Mouse (Mus musculus) megakaryocyte, embryonic 14.5 days (primary cell): Measurements from ENCODE around the gene Clec1a. TPM values are rescaled to one million over a fixed set of nuclear protein-coding genes. Genes with fewer than 3 reads are reported as not detected.

Source experiments
- H3K27me3 ChIP-seq: replicated peaks from 2 replicates; pipeline ENCODE3; 2012; ENCODE audit warnings: inconsistent platforms
- H3K36me3 ChIP-seq: replicated peaks from 2 replicates; pipeline ENCODE3; 2012; ENCODE audit warnings: low read length, inconsistent platforms, mixed read lengths
- H3K4me1 ChIP-seq: 2 replicates; pipeline ENCODE4 v1.6.1; 2012; ENCODE audit warnings: inconsistent platforms
- H3K4me3 ChIP-seq: replicated peaks from 2 replicates; pipeline ENCODE3; 2012; ENCODE audit warnings: moderate library complexity, mild to moderate bottlenecking, inconsistent platforms
- H3K9me3 ChIP-seq: 2 replicates; pipeline ENCODE4 v1.6.1; 2012; ENCODE audit warnings: inconsistent platforms
- FLI1 ChIP-seq: IDR thresholded peaks from 2 replicates; pipeline ENCODE4 v1.6.1; 2012; ENCODE audit warnings: low read length, inconsistent platforms, mixed read lengths
- GATA1 ChIP-seq: IDR thresholded peaks from 3 replicates; pipeline ENCODE4 v1.6.1; 2012; ENCODE audit warnings: mixed read lengths, low read length, inconsistent platforms, borderline replicate concordance
- polyA plus RNA-seq: library from polyadenylated mRNA; stranded (reverse); fragments of >175 nt; gene quantifications from 2 replicates; pipeline ENCODE4 v1.2.3, GENCODE M21; 2012; ENCODE audit warnings: low replicate concordance; ENCODE audit not compliant: insufficient read depth

Clec1a gene
- polyA plus RNA-seq, 1 experiment, result not detected

- peaks cover 67% of the 10 kb centered on the region for H3K4me1 ChIP-seq
- H3K27me3 ChIP-seq, result no peaks in the 10 kb centered on the region
- TF ChIP-seq FLI1 (no peak), GATA1 (no peak)
- peak within 1 kb of the TSS; percentile 42 for H3K4me3 ChIP-seq
- H3K9me3 ChIP-seq, result no peaks in the 10 kb centered on the region
- H3K36me3 ChIP-seq, result peaks cover 82% of the 10 kb centered on the region
Observed at GRCm38 (mm10) chr6:129408562-129408961, 43.2 kb downstream of the Clec1a start, which contains the start of gene Clec9a. TSS of gene Clec9a (plus strand) at chr6:129408862.

DNA sequence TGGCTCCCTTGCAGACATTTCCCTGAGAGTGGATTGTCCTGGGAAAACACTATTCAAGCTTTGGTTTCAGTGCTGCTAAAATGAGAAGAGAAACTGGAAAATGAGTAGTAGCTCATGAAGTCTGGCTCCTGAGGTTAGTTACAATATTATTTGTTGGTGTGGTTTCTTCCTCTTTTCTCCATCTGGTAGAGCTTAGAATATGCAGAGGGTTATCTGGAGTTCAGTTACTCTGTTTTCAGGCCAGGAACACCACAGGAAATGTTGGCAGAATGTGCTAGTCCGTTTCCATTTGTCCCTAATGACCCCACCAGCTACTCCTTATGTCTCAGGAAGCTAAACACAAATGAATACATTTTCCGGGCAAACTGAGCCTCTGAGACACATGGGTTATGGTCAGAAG lies 44.5 kb downstream of the Clec1a start:
- TF ChIP-seq FLI1 (no peak), GATA1 (no peak)
- H3K4me1 ChIP-seq, result peaks cover 65% of the 10 kb centered on the region

DNA sequence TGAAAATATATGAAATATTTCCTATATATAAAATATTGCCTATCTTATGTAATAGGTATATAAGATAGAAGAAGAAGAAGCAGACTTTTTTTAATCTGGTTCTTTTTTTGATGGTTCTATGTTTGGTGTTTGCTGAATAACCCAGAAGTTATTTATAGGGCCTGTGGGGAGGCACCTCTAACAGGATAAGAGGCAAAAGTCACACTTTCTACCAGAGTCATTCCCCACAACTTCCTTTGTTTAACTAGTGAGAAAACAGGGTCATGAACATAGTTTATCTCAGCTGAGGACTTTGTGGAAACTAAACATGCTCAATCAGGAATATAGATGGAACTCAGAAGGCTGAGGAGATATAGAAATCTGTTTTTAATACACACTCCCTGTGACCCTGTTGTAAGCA lies 45.8 kb downstream of the Clec1a start:
- Histone ChIP-seq H3K4me3 (no peak overlapping the region), H3K27me3 (no peaks in the 10 kb centered on the region), H3K4me1 (peaks cover 67% of the 10 kb centered on the region), H3K9me3 (no peaks in the 10 kb centered on the region), H3K36me3 (peaks cover 84% of the 10 kb centered on the region)
- no peak for TF ChIP-seq GATA1
- TF ChIP-seq FLI1, result no peak

More for the DNA sequence above, 44.5 kb downstream of the Clec1a start:
- Histone ChIP-seq H3K27me3 (no peaks in the 10 kb centered on the region), H3K4me3 (no peak overlapping the region), H3K9me3 (no peaks in the 10 kb centered on the region), H3K36me3 (peaks cover 82% of the 10 kb centered on the region)

- no peaks in the 10 kb centered on the region for H3K9me3 ChIP-seq
- peaks cover 61% of the 10 kb centered on the region for H3K4me1 ChIP-seq
- H3K36me3 ChIP-seq, result peaks cover 76% of the 10 kb centered on the region
- H3K4me3 ChIP-seq, result no peak overlapping the region
- no peaks in the 10 kb centered on the region for H3K27me3 ChIP-seq
- TF ChIP-seq FLI1 (no peak), GATA1 (no peak)
Observed at GRCm38 (mm10) chr6:129403391-129403790, 48.4 kb downstream of the Clec1a start.

DNA sequence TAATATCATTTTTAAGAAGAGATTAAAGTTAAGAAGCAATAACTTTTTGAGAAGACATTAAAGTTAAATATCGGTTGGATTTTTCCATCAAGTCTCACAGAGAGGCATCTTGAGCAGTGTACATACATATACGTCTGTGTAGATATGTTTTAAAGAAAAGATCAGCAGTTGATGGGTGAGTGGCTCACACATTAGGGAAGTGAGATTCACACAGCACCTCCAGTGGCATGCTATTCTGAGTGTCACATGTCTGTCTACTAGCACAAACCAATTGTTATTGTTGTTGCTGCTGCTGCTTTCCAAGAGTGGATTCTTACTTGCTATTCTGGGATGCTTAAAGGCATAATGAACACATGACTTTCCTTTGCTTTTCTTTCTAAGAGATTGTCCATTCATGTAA lies 49.4 kb downstream of the Clec1a start:
- no peaks in the 10 kb centered on the region for H3K9me3 ChIP-seq
- H3K4me3 ChIP-seq, result no peak overlapping the region
- peaks cover 67% of the 10 kb centered on the region for H3K36me3 ChIP-seq
- H3K4me1 ChIP-seq, result peaks cover 53% of the 10 kb centered on the region
- no peaks in the 10 kb centered on the region for H3K27me3 ChIP-seq
- TF ChIP-seq FLI1 (no peak), GATA1 (no peak)

DNA sequence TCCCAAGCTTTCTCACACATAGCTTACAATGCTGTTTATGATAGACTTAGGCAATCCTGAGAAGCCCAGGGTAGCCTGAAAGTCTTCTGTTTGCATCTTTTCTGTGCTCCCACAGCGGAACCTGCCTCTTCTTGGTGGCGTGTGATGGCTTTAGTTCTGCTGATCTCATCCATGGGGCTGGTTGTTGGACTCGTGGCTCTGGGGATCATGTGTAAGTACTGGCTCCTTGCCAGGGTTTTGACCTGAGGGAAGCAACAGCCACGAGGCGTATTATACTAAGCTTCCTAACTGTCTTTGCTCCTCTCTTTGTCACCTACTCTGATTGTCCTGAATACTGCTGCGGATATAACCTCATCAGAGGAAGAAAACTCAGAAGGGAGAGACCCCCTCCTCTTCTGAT lies 51.9 kb downstream of the Clec1a start:
- no peaks in the 10 kb centered on the region for H3K9me3 ChIP-seq
- H3K27me3 ChIP-seq, result no peaks in the 10 kb centered on the region
- peak overlapping the region; percentile 86 for H3K4me3 ChIP-seq
- peaks cover 53% of the 10 kb centered on the region for H3K36me3 ChIP-seq
- peaks cover 61% of the 10 kb centered on the region for H3K4me1 ChIP-seq
- TF ChIP-seq GATA1 (no peak), FLI1 (no peak)

- Histone ChIP-seq H3K27me3 (no peaks in the 10 kb centered on the region), H3K4me1 (peaks cover 58% of the 10 kb centered on the region), H3K9me3 (no peaks in the 10 kb centered on the region), H3K4me3 (peak within 1 kb of the TSS; percentile 90), H3K36me3 (peaks cover 28% of the 10 kb centered on the region)
- TF ChIP-seq GATA1, result no peak
- TF ChIP-seq FLI1, result no peak
Observed at GRCm38 (mm10) chr6:129396997-129397396, 54.8 kb downstream of the Clec1a start, which contains the start of gene Clec1b. TSS of gene Clec1b (plus strand) at chr6:129397297.

DNA sequence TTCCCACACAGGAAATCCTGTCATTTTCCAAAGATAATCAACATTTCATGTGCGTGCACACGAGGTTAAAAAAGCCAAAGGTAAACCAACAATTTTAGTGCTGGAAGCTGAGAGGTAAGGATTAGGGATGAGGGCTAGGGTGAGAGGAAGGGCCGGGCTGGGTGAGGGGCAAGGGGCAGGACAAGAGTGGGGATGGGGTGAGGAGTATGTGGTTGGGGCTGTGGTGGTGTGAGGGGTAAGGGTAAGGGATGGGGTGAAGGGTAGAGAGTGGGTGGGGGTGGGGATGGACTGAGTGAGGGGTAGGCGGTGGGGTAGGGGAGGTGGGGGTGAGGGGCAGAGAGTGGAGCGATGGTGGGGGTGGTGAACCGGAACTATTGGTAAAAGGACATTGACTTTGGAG lies 58.1 kb downstream of the Clec1a start:
- TF ChIP-seq GATA1 (no peak), FLI1 (no peak)
- no peaks in the 10 kb centered on the region for H3K9me3 ChIP-seq
- no peaks in the 10 kb centered on the region for H3K36me3 ChIP-seq
- H3K27me3 ChIP-seq, result no peaks in the 10 kb centered on the region
- H3K4me3 ChIP-seq, result no peak overlapping the region
- H3K4me1 ChIP-seq, result peaks cover 38% of the 10 kb centered on the region

DNA sequence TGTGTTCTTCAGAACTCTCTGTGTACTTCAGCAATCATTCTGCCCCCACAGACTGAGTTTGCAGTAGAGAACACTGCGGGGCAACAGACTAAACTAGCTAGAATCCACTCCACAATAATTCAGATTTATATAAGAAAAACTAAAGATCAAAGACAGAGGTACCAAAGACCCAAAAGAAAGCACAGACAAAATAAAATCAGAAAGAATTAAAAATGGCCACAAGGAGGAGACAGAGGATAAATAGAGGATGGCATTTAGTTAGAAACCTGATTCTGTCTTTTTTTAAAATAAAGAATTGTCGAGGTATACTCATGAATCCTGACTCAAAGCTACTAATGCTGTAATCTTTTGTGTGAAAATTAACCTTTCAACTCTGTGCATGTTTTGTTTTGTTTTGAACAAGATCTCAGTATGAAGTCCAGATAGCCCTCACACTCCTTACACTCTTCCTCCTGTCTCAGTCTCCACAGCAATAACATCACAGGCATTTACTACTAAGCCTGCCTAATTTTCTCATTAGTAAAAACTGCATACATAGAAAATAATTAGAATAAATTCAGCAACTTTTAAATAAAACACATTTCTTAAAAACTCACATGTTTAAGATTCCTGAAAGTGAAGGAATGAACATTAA lies 58.6 kb downstream of the Clec1a start:
- peaks cover 38% of the 10 kb centered on the region for H3K4me1 ChIP-seq
- no peaks in the 10 kb centered on the region for H3K36me3 ChIP-seq
- TF ChIP-seq GATA1 (no peak), FLI1 (no peak)
- no peaks in the 10 kb centered on the region for H3K9me3 ChIP-seq
- H3K4me3 ChIP-seq, result no peak overlapping the region
- H3K27me3 ChIP-seq, result no peaks in the 10 kb centered on the region

- Histone ChIP-seq H3K4me3 (no peak within 1 kb of the TSS), H3K27me3 (no peaks in the 10 kb centered on the region), H3K9me3 (no peaks in the 10 kb centered on the region), H3K36me3 (no peaks in the 10 kb centered on the region), H3K4me1 (peaks cover 11% of the 10 kb centered on the region; the same call in 1 of the 2 replicates)
- no peak for TF ChIP-seq FLI1
- no peak for TF ChIP-seq GATA1
Observed at GRCm38 (mm10) chr6:129385774-129386173, 66.0 kb downstream of the Clec1a start, which contains the start of gene Clec12b. TSS of gene Clec12b (minus strand) at chr6:129385874.

DNA sequence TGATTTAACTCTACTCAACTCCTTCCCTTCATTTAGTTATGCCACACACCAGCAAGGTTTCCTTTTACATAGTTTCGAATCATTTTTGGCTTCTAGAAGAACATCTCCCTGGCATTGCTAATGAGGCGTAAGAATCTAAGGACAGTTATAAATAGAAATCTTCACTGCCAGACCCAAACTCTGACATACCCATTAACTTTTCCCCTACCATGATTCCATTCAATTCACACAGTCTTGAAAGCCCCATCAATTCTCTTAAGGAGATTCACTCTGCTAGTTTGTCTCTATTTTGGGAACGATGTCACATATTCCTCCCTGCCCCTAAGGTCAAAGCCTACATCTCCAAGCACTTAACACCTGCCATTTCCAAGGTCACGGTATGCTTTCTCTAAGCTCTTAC lies 66.8 kb downstream of the Clec1a start:
- TF ChIP-seq GATA1 (no peak), FLI1 (no peak)
- no peak overlapping the region for H3K4me3 ChIP-seq
- H3K36me3 ChIP-seq, result no peaks in the 10 kb centered on the region
- no peaks in the 10 kb centered on the region for H3K27me3 ChIP-seq
- H3K9me3 ChIP-seq, result no peaks in the 10 kb centered on the region
- peaks cover 11% of the 10 kb centered on the region; the same call in 1 of the 2 replicates for H3K4me1 ChIP-seq
